In the genomic region with DNA sequence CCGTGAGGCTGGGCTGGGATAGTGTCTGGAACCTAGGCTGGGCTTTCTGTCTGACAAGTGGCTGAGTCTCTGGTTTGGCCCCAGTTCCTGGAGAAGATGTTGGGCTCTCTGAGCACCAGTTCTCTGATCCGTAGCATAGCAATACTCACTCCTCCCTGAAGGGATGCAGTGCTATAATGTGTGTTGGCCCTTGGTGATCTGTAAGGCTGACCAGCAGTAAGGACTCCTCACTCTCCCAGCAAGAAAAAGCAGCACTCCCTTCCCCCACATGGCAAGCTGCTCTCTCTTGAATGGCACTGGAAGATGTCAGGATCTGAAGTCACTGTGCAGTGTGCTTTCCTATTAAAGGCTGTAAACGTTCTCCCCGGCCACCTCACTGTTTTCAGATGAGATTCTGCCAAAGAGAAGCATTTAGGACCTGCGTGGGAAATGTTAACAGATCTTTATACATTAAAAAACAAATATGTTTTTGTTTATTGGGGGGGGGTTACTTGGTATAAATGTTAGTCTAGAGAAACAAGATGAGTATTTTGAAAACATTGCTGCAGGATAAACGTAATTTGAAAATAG, we compare ENCODE assay signal across 14 mouse cellular contexts.
A peak's percentile ranks its signal among the peaks of the same experiment; 100 is the strongest.
DNase-seq lines count a peak whose midpoint lies in the region; ATAC-seq and TF ChIP-seq lines count a peak whose summit lies in the region.
"Had no signal": no experiment of that assay in that cellular context is flagged by ENCODE, and none has a peak within 500 bp of the region (broad histone marks: within the 10 kb centered on the region; RNA-seq: fewer than 3 reads in every experiment).

No protein-coding gene starts in this region.

- no peaks in the 10 kb centered on the region; the same call in 1 of the 2 replicates for H3K4me1 ChIP-seq in forebrain, embryonic 11.5 days (replicated peaks; ENCODE audit: control insufficient read depth, insufficient read depth, low read length)
- peaks cover 31% of the 10 kb centered on the region for H3K4me1 ChIP-seq in forebrain, embryonic 15.5 days
- peaks cover 68% of the 10 kb centered on the region for H3K4me1 ChIP-seq in heart, embryonic 15.5 days (replicated peaks)
- H3K4me1 ChIP-seq: liver, embryonic 13.5 days had no signal

- no peak overlapping the region for H3K9ac ChIP-seq in forebrain, embryonic 11.5 days (ENCODE audit: low read length)
- no peak overlapping the region for H3K9ac ChIP-seq in forebrain, embryonic 15.5 days (replicated peaks)
- H3K9ac ChIP-seq in heart, embryonic 15.5 days = no peak overlapping the region
- H3K9ac ChIP-seq: liver, embryonic 13.5 days had no signal

- DNase-seq in forebrain, embryonic 11.5 days (ENCODE audit: low spot score) = peak; percentile 43
- DNase-seq in heart, postnatal 25 days (ENCODE audit: low spot score) = no peak
- DNase-seq in layer of hippocampus, postnatal 10 days (ENCODE audit: low spot score in 2 of 2) = peak; percentile 2 to 10
- no peak for DNase-seq in layer of hippocampus, adult 2 months (ENCODE audit: low spot score in 2 of 2)
- peak; percentile 66 for DNase-seq in adipocyte (ENCODE audit: low spot score)
- DNase-seq: adrenal gland, postnatal 36 days; gastrocnemius, postnatal 36 days; kidney, postnatal 25 days; liver, embryonic 13.5 days; thymus, adult 18-20 months had no signal

- intact Hi-C loops in heart, postnatal 25 days (cut with DNase I) = no loop called here

- WGBS in forebrain, embryonic 11.5 days = 86% methylated on average over 6 of the region's 6 CpGs
- 60% methylated on average over 6 of the region's 6 CpGs for WGBS in forebrain, embryonic 15.5 days
- WGBS in heart, embryonic 15.5 days = 59% methylated on average over 6 of the region's 6 CpGs

- H3K27ac ChIP-seq in forebrain, embryonic 11.5 days (ENCODE audit: low read depth, low read length) = no peak overlapping the region
- no peak overlapping the region for H3K27ac ChIP-seq in forebrain, embryonic 15.5 days (replicated peaks)
- H3K27ac ChIP-seq in heart, embryonic 15.5 days = peak overlapping the region; percentile 36
- H3K27ac ChIP-seq in layer of hippocampus, adult 2 months = no peak overlapping the region
- H3K27ac ChIP-seq: liver, embryonic 13.5 days had no signal

- H3K4me2 ChIP-seq in forebrain, embryonic 11.5 days (ENCODE audit: low read depth, low read length, severe bottlenecking) = no peak overlapping the region
- H3K4me2 ChIP-seq in forebrain, embryonic 15.5 days (replicated peaks) = no peak overlapping the region
- no peak overlapping the region for H3K4me2 ChIP-seq in heart, embryonic 15.5 days
- H3K4me2 ChIP-seq: liver, embryonic 13.5 days had no signal

- H3K4me3 ChIP-seq in forebrain, embryonic 11.5 days (ENCODE audit: low read depth, low read length) = no peak overlapping the region
- no peak overlapping the region for H3K4me3 ChIP-seq in forebrain, embryonic 15.5 days
- no peak overlapping the region for H3K4me3 ChIP-seq in heart, embryonic 15.5 days
- H3K4me3 ChIP-seq in layer of hippocampus, adult 2 months = no peak overlapping the region
- H3K4me3 ChIP-seq: liver, embryonic 13.5 days had no signal

- ATAC-seq in forebrain, embryonic 11.5 days (replicated peaks; ENCODE audit: low FRiP score) = no peak
- ATAC-seq in forebrain, embryonic 15.5 days (replicated peaks) = no peak
- ATAC-seq in heart, embryonic 15.5 days (replicated peaks; ENCODE audit: insufficient number of reproducible peaks, insufficient read depth, low FRiP score, low read depth) = no peak
- ATAC-seq in activated CD4-positive, CD25-positive, alpha-beta regulatory T cell, adult 4 months = no peak
- ATAC-seq: lung, postnatal 0 days had no signal

- H3K36me3 ChIP-seq in forebrain, embryonic 11.5 days (ENCODE audit: control insufficient read depth, insufficient read depth, low read length) = no peaks in the 10 kb centered on the region
- no peaks in the 10 kb centered on the region for H3K36me3 ChIP-seq in forebrain, embryonic 15.5 days
- no peaks in the 10 kb centered on the region for H3K36me3 ChIP-seq in heart, embryonic 15.5 days
- H3K36me3 ChIP-seq: liver, embryonic 13.5 days had no signal

- no peaks in the 10 kb centered on the region for H3K9me3 ChIP-seq in forebrain, embryonic 11.5 days (ENCODE audit: control insufficient read depth, low read length)
- no peaks in the 10 kb centered on the region for H3K9me3 ChIP-seq in forebrain, embryonic 15.5 days
- H3K9me3 ChIP-seq in heart, embryonic 15.5 days (replicated peaks) = no peaks in the 10 kb centered on the region
- H3K9me3 ChIP-seq: liver, embryonic 13.5 days had no signal

- no peaks in the 10 kb centered on the region for H3K27me3 ChIP-seq in forebrain, embryonic 11.5 days (ENCODE audit: control insufficient read depth, insufficient read depth, low read length)
- H3K27me3 ChIP-seq in forebrain, embryonic 15.5 days = no peaks in the 10 kb centered on the region
- H3K27me3 ChIP-seq in heart, embryonic 15.5 days = no peaks in the 10 kb centered on the region
- H3K27me3 ChIP-seq: liver, embryonic 13.5 days had no signal

- TF ChIP-seq CTCF in layer of hippocampus, adult 2 months (conservative IDR thresholded peaks at IDR 0.05) = no peak

Comparison
In these comparisons a context has a peak if more than half of its experiments do, and no peak if none do; other contexts are left out.
1. DNase-seq: peak in forebrain, embryonic 11.5 days (single experiment), layer of hippocampus, postnatal 10 days (2 of 2) and adipocyte (single experiment); none in heart, postnatal 25 days (single experiment) and layer of hippocampus, adult 2 months (0 of 2).